Mouse (Mus musculus): ENCODE results near the gene Srrt.
A peak's percentile ranks its signal among the peaks of the same experiment; 100 is the strongest.

Srrt gene

GRCm38 (mm10) chr5:137338256-137338655 lies 30.8 kb upstream of the Srrt start:
- peak; percentile 82 for DNase-seq (ENCODE audit: low read depth, low spot score)

- DNase-seq (ENCODE audit: low read depth, low spot score), result no peak
These were observed 29.7 kb upstream of the Srrt start for GRCm38 (mm10) chr5:137337190-137337589.

- DNase-seq (ENCODE audit: low read depth, low spot score), result no peak
These were observed 27.6 kb upstream of the Srrt start for GRCm38 (mm10) chr5:137335066-137335465.

GRCm38 (mm10) chr5:137334317-137334716 lies 26.8 kb upstream of the Srrt start:
- DNase-seq (ENCODE audit: low read depth, low spot score), result no peak

- DNase-seq (ENCODE audit: low read depth, low spot score), result peak; percentile 88
These were observed 26.2 kb upstream of the Srrt start, which contains the start of gene Slc12a9 for GRCm38 (mm10) chr5:137333512-137334174. Gene Slc12a9 (minus strand): TSS chr5:137333597.

- no peak for DNase-seq (ENCODE audit: low read depth, low spot score)
These were observed 25.5 kb upstream of the Srrt start for GRCm38 (mm10) chr5:137332857-137333511.

- no peak for DNase-seq (ENCODE audit: low read depth, low spot score)
These were observed 23.4 kb upstream of the Srrt start for GRCm38 (mm10) chr5:137330910-137331309.

GRCm38 (mm10) chr5:137320996-137321395 lies 13.5 kb upstream of the Srrt start:
- DNase-seq (ENCODE audit: low read depth, low spot score), result no peak

- DNase-seq (ENCODE audit: low read depth, low spot score), result no peak
These were observed 11.1 kb upstream of the Srrt start for GRCm38 (mm10) chr5:137318570-137318969.

GRCm38 (mm10) chr5:137317361-137317760 lies 9.9 kb upstream of the Srrt start:
- no peak for DNase-seq (ENCODE audit: low read depth, low spot score)

GRCm38 (mm10) chr5:137315084-137315903 lies 7.8 kb upstream of the Srrt start:
- DNase-seq (ENCODE audit: low read depth, low spot score), result no peak

GRCm38 (mm10) chr5:137314193-137315083 lies 7.0 kb upstream of the Srrt start, which contains the start of gene Trip6:
Gene Trip6 (minus strand): TSS chr5:137314404.
- no peak for DNase-seq (ENCODE audit: low read depth, low spot score)

GRCm38 (mm10) chr5:137313466-137314192 lies 6.2 kb upstream of the Srrt start:
- DNase-seq (ENCODE audit: low read depth, low spot score), result no peak

- no peak for DNase-seq (ENCODE audit: low read depth, low spot score)
These were observed 882 bp upstream of the Srrt start for GRCm38 (mm10) chr5:137308356-137308755.

- DNase-seq (ENCODE audit: low read depth, low spot score), result no peak
These were observed 952 bp downstream of the Srrt start for GRCm38 (mm10) chr5:137306439-137307005.

- DNase-seq (ENCODE audit: low read depth, low spot score), result no peak
These were observed 1.7 kb downstream of the Srrt start for GRCm38 (mm10) chr5:137305822-137306221.

GRCm38 (mm10) chr5:137304816-137305215 lies 2.7 kb downstream of the Srrt start:
- no peak for DNase-seq (ENCODE audit: low read depth, low spot score)

GRCm38 (mm10) chr5:137304165-137304564 lies 3.3 kb downstream of the Srrt start:
- no peak for DNase-seq (ENCODE audit: low read depth, low spot score)

- DNase-seq (ENCODE audit: low read depth, low spot score), result no peak
These were observed 3.9 kb downstream of the Srrt start for GRCm38 (mm10) chr5:137303609-137304008.

GRCm38 (mm10) chr5:137301253-137301652 lies 6.2 kb downstream of the Srrt start:
- no peak for DNase-seq (ENCODE audit: low read depth, low spot score)

Measured in retina, postnatal 7 days (tissue).